Mouse (Mus musculus) heart, adult 2 months (tissue): Measurements from ENCODE around the gene Kcnma1. TPM values are rescaled to one million over a fixed set of nuclear protein-coding genes. Genes with fewer than 3 reads are reported as not detected.

Experiments used
- DNase-seq, 2 experiments: peaks; one replicate each; pipeline ENCODE4 v3.0.0; 2021
- H3K27ac ChIP-seq: fragments of 200-600 bp; 2 replicates; pipeline ENCODE4 v1.8.1; 2022
- H3K27me3 ChIP-seq: fragments of 200-500 bp; 2 replicates; pipeline ENCODE4 v1.6.1; 2012; ENCODE audit warnings: mild to moderate bottlenecking, low read length, inconsistent platforms, mixed read lengths; ENCODE audit not compliant: control insufficient read depth, insufficient read depth
- H3K36me3 ChIP-seq: fragments of 200-500 bp; 2 replicates; pipeline ENCODE4 v1.6.1; 2012; ENCODE audit warnings: low read length, inconsistent platforms; ENCODE audit not compliant: control insufficient read depth, insufficient read depth
- H3K4me1 ChIP-seq: fragments of 200-500 bp; 2 replicates; pipeline ENCODE4 v1.6.1; 2011; ENCODE audit warnings: low read length; ENCODE audit not compliant: control insufficient read depth, insufficient read depth
- H3K4me3 ChIP-seq: fragments of 200-600 bp; 2 replicates; pipeline ENCODE4 v1.8.1; 2022
- H3K79me2 ChIP-seq: fragments of 200-500 bp; replicated peaks from 2 replicates; pipeline ENCODE4 v1.6.1; 2012; ENCODE audit warnings: mild to moderate bottlenecking, inconsistent platforms, low read length, moderate library complexity, mixed read lengths; ENCODE audit not compliant: control insufficient read depth, insufficient read depth
- H3K9ac ChIP-seq: fragments of 200-500 bp; 2 replicates; pipeline ENCODE4 v1.6.1; 2012; ENCODE audit warnings: low read depth, mild to moderate bottlenecking, control low read depth, inconsistent platforms, low read length, mixed read lengths
- CTCF ChIP-seq: fragments of 200-600 bp; IDR thresholded peaks from 2 replicates; pipeline ENCODE4 v1.8.1; 2022; ENCODE audit warnings: antibody characterized with exemption, mild to moderate bottlenecking, moderate library complexity
- EP300 ChIP-seq: fragments of 200-500 bp; IDR thresholded peaks from 2 replicates; pipeline ENCODE4 v1.6.1; 2011; ENCODE audit warnings: low read depth, low read length, control low read depth; ENCODE audit not compliant: insufficient read depth
- POLR2A ChIP-seq: fragments of 200-500 bp; IDR thresholded peaks from 2 replicates; pipeline ENCODE4 v1.6.1; 2011; ENCODE audit warnings: mild to moderate bottlenecking, low read depth, low read length, control low read depth; ENCODE audit not compliant: insufficient read depth
- WGBS: fragments of 180-500 bp; shearing (Covaris S2); methylation state at CpG from one replicate; pipeline ENCODE4 v1.1.7; 2018; 5-methylcytosine and 5-hydroxymethylcytosine counted together
- intact Hi-C: fragments of 180-260 bp; cut with DNase I; formaldehyde crosslinking; loops from one replicate; pipeline ENCODE4 v1.15.1; 2025
- polyA plus RNA-seq: library from polyadenylated mRNA; depleted of rRNA; stranded (reverse); fragments of >200 nt; gene quantifications from 2 replicates; pipeline ENCODE4 v1.2.3, GENCODE M21; 2012
- total RNA-seq, 2 experiments: library from RNA; stranded (reverse); gene quantifications; 2 replicates each; pipeline ENCODE4 v1.2.3; 2021

The Kcnma1 gene
- total and polyA plus RNA-seq, 3 experiments: 0.66 to 0.84 (median 0.78) TPM

DNA sequence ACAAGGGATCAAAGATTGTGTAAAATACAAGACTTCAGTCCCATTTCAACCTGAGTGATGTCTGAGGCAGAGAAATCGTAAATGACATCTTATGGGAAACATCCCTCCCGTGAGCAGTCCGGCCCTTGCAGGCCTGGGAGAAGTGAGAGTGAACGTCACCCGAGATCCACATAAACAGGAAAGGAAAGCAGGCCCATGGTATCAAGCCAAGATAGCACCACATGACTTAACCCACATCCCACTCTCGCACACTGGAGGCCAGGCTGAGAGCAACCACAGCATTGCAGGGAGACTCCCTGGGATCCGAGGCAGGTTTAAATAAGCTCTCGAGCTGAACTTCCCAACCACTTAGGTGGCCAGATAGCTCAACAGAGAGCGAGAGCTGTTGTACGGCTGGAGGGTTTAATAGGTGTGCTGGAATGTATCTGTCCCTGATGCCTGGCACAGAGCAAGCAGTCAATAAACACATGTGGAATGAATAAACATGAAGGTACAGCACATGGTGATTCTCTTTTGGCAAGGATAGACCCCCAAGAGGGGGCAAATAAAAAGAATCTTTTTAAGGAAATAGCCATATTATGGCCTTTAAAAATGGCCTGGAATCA lies 493.1 kb downstream of the Kcnma1 start:
- no peak overlapping the region for H3K4me3 ChIP-seq
- DNase-seq: no peak
- H3K27ac ChIP-seq: no peak overlapping the region
- H3K4me1 ChIP-seq: no peaks in the 10 kb centered on the region
- TF ChIP-seq EP300: no peak
- no peak for TF ChIP-seq CTCF
- no peak for TF ChIP-seq POLR2A
- H3K79me2 ChIP-seq: no peaks in the 10 kb centered on the region
- intact Hi-C loops: loop anchor here (10.0 kb wide), 2 partner anchors 86 to 326 kb away; no protein-coding TSS in a partner anchor
- no peaks in the 10 kb centered on the region for H3K27me3 ChIP-seq
- no peaks in the 10 kb centered on the region for H3K36me3 ChIP-seq
- H3K9ac ChIP-seq: no peak overlapping the region
- 49% methylated on average over 10 of the region's 10 CpGs for WGBS

DNA sequence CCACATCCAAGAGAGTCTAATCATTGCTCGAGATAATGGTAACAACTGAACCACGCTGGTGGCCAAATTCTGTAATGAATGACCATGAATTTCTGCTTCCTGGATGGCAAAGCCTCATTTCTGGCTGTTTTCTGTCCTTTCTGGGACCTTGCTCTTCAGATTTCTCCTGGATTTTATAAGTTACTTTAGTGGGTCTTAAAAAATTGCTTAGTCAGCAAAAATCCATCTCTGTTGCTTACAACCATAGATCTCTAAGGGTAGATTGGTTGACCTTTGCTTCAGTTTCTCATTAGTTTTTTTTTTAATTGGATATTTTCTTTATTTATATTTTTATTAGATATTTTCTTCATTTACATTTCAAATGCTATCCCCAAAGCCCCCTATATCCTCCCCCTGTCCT lies 496.9 kb downstream of the Kcnma1 start:
- 84% methylated on average over 2 of the region's 2 CpGs for WGBS
- Histone ChIP-seq H3K4me1 (no peaks in the 10 kb centered on the region), H3K79me2 (no peaks in the 10 kb centered on the region), H3K9ac (no peak overlapping the region), H3K27ac (no peak overlapping the region), H3K4me3 (no peak overlapping the region), H3K27me3 (no peaks in the 10 kb centered on the region), H3K36me3 (no peaks in the 10 kb centered on the region)
- TF ChIP-seq CTCF: no peak
- DNase-seq: no peak
- intact Hi-C loops: no loop called here

DNA sequence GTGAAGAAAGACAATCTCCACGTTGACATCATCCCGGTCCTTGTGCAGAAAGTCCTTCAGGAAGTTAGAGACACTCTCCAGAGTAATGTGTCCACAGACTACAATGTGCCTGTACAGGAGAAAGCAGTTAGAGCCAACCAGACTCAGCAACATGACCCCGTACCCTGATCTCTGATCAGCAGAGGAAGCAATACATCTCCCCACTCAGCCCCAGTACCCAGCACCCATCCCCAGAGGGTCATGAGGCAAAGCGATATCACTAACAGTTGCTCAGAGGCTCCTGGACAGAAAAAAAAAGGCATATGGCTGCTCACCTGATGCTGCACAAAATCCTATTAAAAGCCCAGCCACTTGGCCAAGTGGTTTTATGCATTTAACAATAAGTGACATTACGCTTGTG lies 504.5 kb downstream of the Kcnma1 start:
- no peaks in the 10 kb centered on the region for H3K36me3 ChIP-seq
- intact Hi-C loops: no loop called here
- no peaks in the 10 kb centered on the region for H3K27me3 ChIP-seq
- H3K4me3 ChIP-seq: no peak overlapping the region
- no peaks in the 10 kb centered on the region for H3K79me2 ChIP-seq
- TF ChIP-seq CTCF (no peak), EP300 (no peak), POLR2A (no peak)
- no peak for DNase-seq
- H3K27ac ChIP-seq: no peak overlapping the region
- WGBS: 69% methylated on average over 5 of the region's 5 CpGs
- no peak overlapping the region for H3K9ac ChIP-seq
- no peaks in the 10 kb centered on the region for H3K4me1 ChIP-seq

DNA sequence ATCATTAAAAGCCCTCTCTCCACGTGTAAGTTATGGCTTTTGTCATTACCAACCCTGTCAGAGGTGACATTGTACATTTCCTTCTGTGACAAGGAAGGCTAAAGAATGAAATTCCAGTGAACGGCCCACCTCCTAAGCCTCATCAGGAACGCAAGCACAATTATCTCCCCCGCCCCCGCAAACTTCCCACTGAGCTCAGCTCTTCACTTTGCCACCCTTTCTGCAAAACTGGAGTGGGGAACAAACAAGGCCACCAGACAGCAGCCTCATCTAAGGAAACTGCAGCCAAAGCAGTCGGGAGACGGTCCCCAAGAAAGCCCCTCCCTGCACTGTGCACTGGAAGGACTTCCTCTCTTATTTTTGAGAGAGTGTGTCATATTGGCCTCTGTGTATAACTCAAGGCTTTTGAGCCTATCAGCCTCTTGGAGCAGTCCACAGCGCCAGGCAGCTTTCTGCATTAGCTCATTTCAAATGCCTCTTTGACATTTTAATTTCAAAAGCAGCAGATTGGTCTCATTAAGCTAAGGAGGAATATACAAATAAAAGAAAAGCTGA lies 512.0 kb downstream of the Kcnma1 start:
- Histone ChIP-seq H3K4me1 (no peaks in the 10 kb centered on the region), H3K79me2 (no peaks in the 10 kb centered on the region), H3K9ac (no peak overlapping the region), H3K4me3 (no peak overlapping the region), H3K36me3 (no peaks in the 10 kb centered on the region), H3K27ac (no peak overlapping the region), H3K27me3 (no peaks in the 10 kb centered on the region)
- TF ChIP-seq POLR2A (no peak), EP300 (no peak), CTCF (no peak)
- 22% methylated on average over 8 of the region's 8 CpGs for WGBS
- intact Hi-C loops: no loop called here
- peak; percentile 18 to 20 for DNase-seq

DNA sequence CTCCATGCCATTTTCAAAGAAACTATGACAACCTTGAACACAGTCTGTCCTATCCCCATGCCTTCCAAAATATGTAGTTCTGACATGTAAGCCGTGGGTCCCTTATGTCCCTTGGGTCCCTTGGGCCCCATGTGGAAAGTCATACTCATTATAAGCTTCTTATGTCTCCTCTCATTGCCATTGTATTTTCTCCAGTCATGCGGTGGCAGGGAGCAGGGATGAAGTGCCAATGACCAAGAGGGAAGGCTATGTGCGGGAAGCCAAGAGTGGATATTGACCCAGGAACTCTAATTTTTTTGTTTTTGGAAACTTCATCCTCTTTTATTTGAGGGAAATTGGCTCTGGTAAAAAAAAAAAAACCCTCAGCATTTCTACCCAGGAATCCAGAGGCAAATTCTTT lies 517.5 kb downstream of the Kcnma1 start:
- H3K27me3 ChIP-seq: no peaks in the 10 kb centered on the region
- peaks cover 1% of the 10 kb centered on the region; the same call in 1 of the 2 replicates for H3K4me1 ChIP-seq
- no peak for DNase-seq
- 0 out of 2 replicates have a peak, but pooled peaks cover 2% of the 10 kb centered on the region for H3K36me3 ChIP-seq
- WGBS: 84% methylated on average over 3 of the region's 3 CpGs
- intact Hi-C loops: no loop called here
- no peak overlapping the region for H3K4me3 ChIP-seq
- no peak overlapping the region; the same call in 1 of the 2 replicates for H3K27ac ChIP-seq
- no peaks in the 10 kb centered on the region for H3K79me2 ChIP-seq
- no peak for TF ChIP-seq EP300
- TF ChIP-seq POLR2A: no peak
- TF ChIP-seq CTCF: no peak
- no peak overlapping the region for H3K9ac ChIP-seq

DNA sequence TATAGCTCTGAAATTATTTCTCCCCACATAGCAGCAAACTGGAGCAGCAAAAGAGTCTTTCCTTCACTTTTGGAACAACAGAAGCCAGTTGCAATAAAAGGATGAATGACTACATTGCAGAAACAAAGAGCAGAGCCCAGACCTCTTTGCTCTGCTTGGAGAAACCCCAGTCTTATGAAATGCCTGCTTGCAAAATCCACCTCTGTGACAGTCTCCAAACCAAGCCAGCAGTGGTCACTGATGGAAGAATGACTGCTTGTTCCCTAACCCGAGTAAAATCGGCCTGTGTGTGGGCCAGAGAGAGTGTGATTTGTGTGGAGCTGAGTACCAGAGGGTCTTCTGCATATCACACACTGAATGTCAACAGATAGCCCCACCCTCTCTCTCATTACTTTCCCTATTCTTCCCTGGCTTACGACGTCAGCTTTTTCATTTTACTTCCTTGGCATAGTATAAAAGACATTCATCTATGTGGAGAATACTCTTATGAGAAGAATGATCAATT lies 518.0 kb downstream of the Kcnma1 start:
- Histone ChIP-seq H3K4me3 (no peak overlapping the region), H3K36me3 (0 out of 2 replicates have a peak, but pooled peaks cover 2% of the 10 kb centered on the region), H3K4me1 (peaks cover 1% of the 10 kb centered on the region; the same call in 1 of the 2 replicates), H3K9ac (no peak overlapping the region), H3K27me3 (no peaks in the 10 kb centered on the region), H3K27ac (no peak overlapping the region; the same call in 1 of the 2 replicates), H3K79me2 (no peaks in the 10 kb centered on the region)
- peak; percentile 20 to 24 for DNase-seq
- 74% methylated on average over 4 of the region's 4 CpGs for WGBS
- no peak for TF ChIP-seq CTCF
- TF ChIP-seq POLR2A: no peak
- TF ChIP-seq EP300: no peak
- intact Hi-C loops: no loop called here
